Mouse (Mus musculus) left cerebral cortex, adult 11 months (tissue): Measurements from ENCODE around the gene Zc3h18.

Source experiments
- DNase-seq: peaks from one replicate; pipeline ENCODE4 v3.0.0; 2022; ENCODE audit warnings: low spot score

Zc3h18 gene

GRCm38 (mm10) chr8:122376365-122377231 is at the start of gene Zc3h18:
Zc3h18 (plus strand) TSS chr8:122376609.
- peak; percentile 99 for DNase-seq

GRCm38 (mm10) chr8:122329072-122329471 is 47.3 kb upstream of the Zc3h18 start:
- DNase-seq: no peak

GRCm38 (mm10) chr8:122329553-122330239 is 46.7 kb upstream of the Zc3h18 start:
- DNase-seq: no peak

GRCm38 (mm10) chr8:122330446-122331133 is 45.8 kb upstream of the Zc3h18 start:
- DNase-seq: no peak

GRCm38 (mm10) chr8:122331134-122331523 is 45.3 kb upstream of the Zc3h18 start:
- DNase-seq: no peak

- peak; percentile 74 for DNase-seq
Observed at GRCm38 (mm10) chr8:122332753-122333506, 43.5 kb upstream of the Zc3h18 start.

- no peak for DNase-seq
Observed at GRCm38 (mm10) chr8:122333531-122333930, 42.9 kb upstream of the Zc3h18 start.

- DNase-seq: no peak
Observed at GRCm38 (mm10) chr8:122334791-122335490, 41.5 kb upstream of the Zc3h18 start.

GRCm38 (mm10) chr8:122335638-122336250 is 40.7 kb upstream of the Zc3h18 start:
- no peak for DNase-seq

- no peak for DNase-seq
Observed at GRCm38 (mm10) chr8:122336251-122336910, 40.0 kb upstream of the Zc3h18 start.

- DNase-seq: no peak
Observed at GRCm38 (mm10) chr8:122338852-122339251, 37.6 kb upstream of the Zc3h18 start.

- no peak for DNase-seq
Observed at GRCm38 (mm10) chr8:122340761-122341160, 35.6 kb upstream of the Zc3h18 start.

- no peak for DNase-seq
Observed at GRCm38 (mm10) chr8:122341790-122342189, 34.6 kb upstream of the Zc3h18 start.

GRCm38 (mm10) chr8:122342362-122342761 is 34.0 kb upstream of the Zc3h18 start:
- DNase-seq: no peak

GRCm38 (mm10) chr8:122342806-122343209 is 33.6 kb upstream of the Zc3h18 start:
- no peak for DNase-seq

- DNase-seq: no peak
Observed at GRCm38 (mm10) chr8:122343341-122343740, 33.1 kb upstream of the Zc3h18 start.

- DNase-seq: no peak
Observed at GRCm38 (mm10) chr8:122343758-122344157, 32.7 kb upstream of the Zc3h18 start.

- DNase-seq: no peak
Observed at GRCm38 (mm10) chr8:122344219-122344618, 32.2 kb upstream of the Zc3h18 start.

GRCm38 (mm10) chr8:122345181-122346095 is 31.0 kb upstream of the Zc3h18 start:
- no peak for DNase-seq
